Mouse (Mus musculus): Measurements from ENCODE around the gene Efhc1. TPM values are rescaled to one million over a fixed set of nuclear protein-coding genes. Genes with fewer than 3 reads are reported as not detected.
A peak's percentile ranks its signal among the peaks of the same experiment; 100 is the strongest.

Efhc1 gene
- total and polyA plus RNA-seq, 3 experiments: not detected

GRCm38 (mm10) chr1:21007941-21008701 is 56.7 kb downstream of the Efhc1 start:
- H3K27ac ChIP-seq (ENCODE audit: insufficient read depth, low read depth): peak overlapping the region; percentile 4; the same call in 1 of the 2 replicates
- peaks cover 29 to 83% of the 10 kb centered on the region in 2 experiments for H3K36me3 ChIP-seq (replicated peaks in 1 of 2; ENCODE audit: control insufficient read depth in 1 of 2, insufficient read depth in 1 of 2, low read length in 1 of 2)
- DNase-seq (ENCODE audit: extremely low read depth): no peak
- no peaks in the 10 kb centered on the region for H3K9me3 ChIP-seq (replicated peaks; ENCODE audit: low read length)
- no peaks in the 10 kb centered on the region for H3K27me3 ChIP-seq (replicated peaks)
- peaks cover 7 to 42% of the 10 kb centered on the region in 2 experiments; a peak in 3 of 4 replicates for H3K4me1 ChIP-seq (ENCODE audit: control insufficient read depth in 1 of 2, insufficient read depth in 2 of 2)
- in situ Hi-C loops (cut with MboI; ENCODE audit: low pct_ligation_motif_present, low pct_unique_long_range_greater_than_20kb, low sequenced_read_pairs) (no loop called here), dilution Hi-C loops (cut with MboI; ENCODE audit: extremely low pct_ligation_motif_present, extremely low pct_unique_long_range_greater_than_20kb, low sequenced_read_pairs) (no loop called here)
- H3K4me2 ChIP-seq (ENCODE audit: insufficient read depth, low read depth, poor library complexity, severe bottlenecking): no peak overlapping the region
- TF ChIP-seq EP300 (IDR thresholded peaks at IDR 0.05; ENCODE audit: low read length) (no peak), BHLHE40 (IDR thresholded peaks at IDR 0.05; ENCODE audit: low read depth, low read length) (no peak), MAZ (IDR thresholded peaks at IDR 0.05; ENCODE audit: low read depth, low read length) (no peak), SIN3A (IDR thresholded peaks at IDR 0.05; ENCODE audit: low read length) (no peak), RCOR1 (conservative IDR thresholded peaks at IDR 0.05; ENCODE audit: low read depth, low read length) (no peak), HCFC1 (IDR thresholded peaks at IDR 0.05; ENCODE audit: low read depth, low read length) (no peak), ZKSCAN1 (IDR thresholded peaks at IDR 0.05; ENCODE audit: borderline replicate concordance, low read depth, low read length) (no peak), SMC3 (IDR thresholded peaks at IDR 0.05; ENCODE audit: low read depth, low read length) (no peak), JUND (conservative IDR thresholded peaks at IDR 0.05; ENCODE audit: low read depth, low read length) (no peak), CHD2 (IDR thresholded peaks at IDR 0.05; ENCODE audit: low read length) (no peak)
- H3K79me2 ChIP-seq (replicated peaks; ENCODE audit: control insufficient read depth, extremely low read depth, insufficient read depth, poor library complexity, severe bottlenecking): no peaks in the 10 kb centered on the region
- H3K9ac ChIP-seq (ENCODE audit: insufficient read depth, low read depth): no peak overlapping the region
- no peak overlapping the region for H3K4me3 ChIP-seq (replicated peaks in 1 of 3; ENCODE audit: low read depth in 2 of 3, low read length in 2 of 3, poor library complexity in 1 of 3)

- in situ Hi-C loops (cut with MboI; ENCODE audit: low pct_ligation_motif_present, low pct_unique_long_range_greater_than_20kb, low sequenced_read_pairs): no loop called here
- Histone ChIP-seq H3K79me2 (replicated peaks; ENCODE audit: control insufficient read depth, extremely low read depth, insufficient read depth, poor library complexity, severe bottlenecking) (no peaks in the 10 kb centered on the region), H3K27me3 (replicated peaks) (no peaks in the 10 kb centered on the region), H3K4me1 (ENCODE audit: control insufficient read depth in 1 of 2, insufficient read depth in 2 of 2) (peaks cover 7 to 45% of the 10 kb centered on the region in 2 experiments; a peak in 3 of 4 replicates), H3K9me3 (replicated peaks; ENCODE audit: low read length) (no peaks in the 10 kb centered on the region), H3K27ac (ENCODE audit: insufficient read depth, low read depth) (no peak overlapping the region), H3K9ac (ENCODE audit: insufficient read depth, low read depth) (no peak overlapping the region), H3K4me3 (replicated peaks in 1 of 3; ENCODE audit: low read depth in 2 of 3, low read length in 2 of 3, poor library complexity in 1 of 3) (no peak overlapping the region), H3K4me2 (ENCODE audit: insufficient read depth, low read depth, poor library complexity, severe bottlenecking) (no peak overlapping the region), H3K36me3 (replicated peaks in 1 of 2; ENCODE audit: control insufficient read depth in 1 of 2, insufficient read depth in 1 of 2, low read length in 1 of 2) (peaks cover 28 to 81% of the 10 kb centered on the region in 2 experiments)
- peak; percentile 61 for DNase-seq (ENCODE audit: extremely low read depth)
- dilution Hi-C loops (cut with MboI; ENCODE audit: extremely low pct_ligation_motif_present, extremely low pct_unique_long_range_greater_than_20kb, low sequenced_read_pairs): no loop called here
- no peak for TF ChIP-seq JUN (IDR thresholded peaks at IDR 0.05; ENCODE audit: insufficient read depth, low read depth, low read length)
- TF ChIP-seq ETS1 (conservative IDR thresholded peaks at IDR 0.05; ENCODE audit: low read depth, low read length): peak; percentile 15; the same call in 1 of the 2 replicates
- no peak for TF ChIP-seq ZMIZ1 (IDR thresholded peaks at IDR 0.05; ENCODE audit: low read depth, low read length)
- TF ChIP-seq BHLHE40 (IDR thresholded peaks at IDR 0.05; ENCODE audit: low read depth, low read length): peak; percentile 73
- TF ChIP-seq USF1 (IDR thresholded peaks at IDR 0.05; ENCODE audit: low read depth, low read length): no peak
- TF ChIP-seq E2F4 (IDR thresholded peaks at IDR 0.05; ENCODE audit: insufficient replicate concordance, low read depth, low read length): no peak
Measured at GRCm38 (mm10) chr1:21008891-21009290, 57.5 kb downstream of the Efhc1 start.
